Mouse (Mus musculus): ENCODE data around the gene Gm29427.

The Gm29427 gene

GRCm38 (mm10) chr1:130715561-130716217 is at the start of gene Gm29427:
Gm29427 (minus strand) TSS chr1:130715799.
- DNase-seq (ENCODE audit: low read depth, low spot score), result peak; percentile 95

GRCm38 (mm10) chr1:130764027-130764461 is 48.4 kb upstream of the Gm29427 start:
- no peak for DNase-seq (ENCODE audit: low read depth, low spot score)

GRCm38 (mm10) chr1:130762045-130762760 is 46.6 kb upstream of the Gm29427 start:
- no peak for DNase-seq (ENCODE audit: low read depth, low spot score)

GRCm38 (mm10) chr1:130761597-130761996 is 46.0 kb upstream of the Gm29427 start:
- DNase-seq (ENCODE audit: low read depth, low spot score), result no peak

- DNase-seq (ENCODE audit: low read depth, low spot score), result no peak
Measured at GRCm38 (mm10) chr1:130759689-130760088, 44.1 kb upstream of the Gm29427 start.

GRCm38 (mm10) chr1:130746819-130747218 is 31.2 kb upstream of the Gm29427 start:
- no peak for DNase-seq (ENCODE audit: low read depth, low spot score)

- no peak for DNase-seq (ENCODE audit: low read depth, low spot score)
Measured at GRCm38 (mm10) chr1:130745591-130745990, 30.0 kb upstream of the Gm29427 start.

GRCm38 (mm10) chr1:130744961-130745360 is 29.4 kb upstream of the Gm29427 start:
- no peak for DNase-seq (ENCODE audit: low read depth, low spot score)

GRCm38 (mm10) chr1:130744217-130744616 is 28.6 kb upstream of the Gm29427 start:
- DNase-seq (ENCODE audit: low read depth, low spot score), result no peak

GRCm38 (mm10) chr1:130743775-130744174 is 28.2 kb upstream of the Gm29427 start:
- no peak for DNase-seq (ENCODE audit: low read depth, low spot score)

- DNase-seq (ENCODE audit: low read depth, low spot score), result no peak
Measured at GRCm38 (mm10) chr1:130742201-130742600, 26.6 kb upstream of the Gm29427 start.

- peak; percentile 13 for DNase-seq (ENCODE audit: low read depth, low spot score)
Measured at GRCm38 (mm10) chr1:130740781-130741720, 25.5 kb upstream of the Gm29427 start.

GRCm38 (mm10) chr1:130740227-130740648 is 24.6 kb upstream of the Gm29427 start:
- DNase-seq (ENCODE audit: low read depth, low spot score), result no peak

GRCm38 (mm10) chr1:130739636-130740035 is 24.0 kb upstream of the Gm29427 start:
- no peak for DNase-seq (ENCODE audit: low read depth, low spot score)

- no peak for DNase-seq (ENCODE audit: low read depth, low spot score)
Measured at GRCm38 (mm10) chr1:130738551-130739106, 23.0 kb upstream of the Gm29427 start.

- DNase-seq (ENCODE audit: low read depth, low spot score), result no peak
Measured at GRCm38 (mm10) chr1:130737916-130738315, 22.3 kb upstream of the Gm29427 start.

- DNase-seq (ENCODE audit: low read depth, low spot score), result no peak
Measured at GRCm38 (mm10) chr1:130737411-130737881, 21.8 kb upstream of the Gm29427 start.

GRCm38 (mm10) chr1:130734852-130735251 is 19.3 kb upstream of the Gm29427 start:
- no peak for DNase-seq (ENCODE audit: low read depth, low spot score)

GRCm38 (mm10) chr1:130734452-130734851 is 18.9 kb upstream of the Gm29427 start:
- no peak for DNase-seq (ENCODE audit: low read depth, low spot score)

GRCm38 (mm10) chr1:130733671-130734070 is 18.1 kb upstream of the Gm29427 start:
- no peak for DNase-seq (ENCODE audit: low read depth, low spot score)

Data from skeletal muscle tissue, adult 2 months (tissue).